Mouse (Mus musculus) spleen, postnatal 14 days (tissue): ENCODE measurements around the gene Olfr868.

ENCODE experiments used
- DNase-seq, 2 experiments: peaks; one replicate each; pipeline ENCODE4 v3.0.0; 2021 to 2022; ENCODE audit warnings: low spot score in 2 of 2

Olfr868 gene

DNA sequence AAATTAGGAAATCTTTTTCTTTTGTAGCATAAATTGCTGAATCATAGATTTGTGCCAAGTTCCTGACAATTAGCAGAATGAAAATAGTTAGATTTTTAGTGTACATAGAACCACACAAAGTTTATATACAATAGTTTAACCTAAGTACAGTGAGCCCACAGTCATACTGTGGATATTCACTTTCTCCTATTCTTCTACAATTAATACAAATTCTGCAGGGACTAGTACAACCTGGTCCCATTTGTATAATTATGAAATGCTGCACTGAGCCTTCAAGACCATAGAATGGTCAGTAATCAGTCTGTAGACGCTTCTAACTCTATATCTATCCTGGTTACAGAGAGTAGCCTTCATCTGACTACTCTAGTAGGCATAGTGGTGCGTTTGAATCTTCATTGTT is at the start of gene Olfr868:
Gene Olfr868 (plus strand): TSS at position 301 of the 400 bp plus-strand sequence.
- no peak for DNase-seq

DNA sequence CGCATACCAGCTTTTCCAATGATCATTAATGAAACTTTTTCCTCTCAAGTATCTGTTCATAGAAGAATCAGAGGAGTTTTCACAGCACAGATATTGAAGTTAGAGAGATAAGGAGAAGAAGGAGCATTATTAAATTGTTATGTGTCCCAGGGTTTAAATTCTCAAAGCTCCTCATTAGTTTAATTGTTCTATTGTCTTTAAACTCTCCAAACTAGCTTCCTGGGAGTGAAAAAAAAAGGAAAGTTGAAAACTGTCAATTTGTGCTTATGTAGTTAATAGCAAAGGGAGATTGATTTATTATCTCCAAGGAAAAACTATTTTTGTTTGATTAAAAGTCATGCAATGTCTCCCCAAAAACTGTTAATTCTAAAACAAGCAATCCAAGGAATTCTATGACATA is 41.0 kb upstream of the Olfr868 start, which contains the start of gene Olfr867:
Gene Olfr867 (minus strand): TSS at position 101 of the 400 bp plus-strand sequence.
- DNase-seq = no peak

- no peak for DNase-seq
Measured at GRCm38 (mm10) chr9:20070236-20070635, 28.2 kb upstream of the Olfr868 start.

- DNase-seq = no peak
Measured at GRCm38 (mm10) chr9:20071291-20071690, 27.1 kb upstream of the Olfr868 start.

- DNase-seq = no peak
Measured at GRCm38 (mm10) chr9:20073523-20074177, 24.8 kb upstream of the Olfr868 start.

DNA sequence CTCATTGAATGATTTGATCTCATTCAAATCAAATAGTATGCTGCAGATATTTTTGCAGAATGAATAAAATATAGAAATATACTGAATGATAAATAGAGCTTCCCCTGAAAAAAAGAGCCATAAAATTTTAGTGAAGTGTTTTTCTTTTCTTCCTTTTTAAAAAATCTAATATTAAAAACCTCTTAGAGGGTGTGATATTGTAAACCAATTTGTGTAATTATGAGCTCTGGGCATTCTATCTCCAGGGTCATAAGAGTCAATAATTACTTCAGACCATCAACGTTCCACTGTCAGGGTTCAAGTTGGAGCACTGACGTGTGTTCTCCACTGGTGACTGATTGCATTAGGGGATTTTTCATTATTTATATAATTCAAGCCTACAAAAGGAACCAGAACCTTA is 30.3 kb downstream of the Olfr868 start, which contains the start of gene Olfr869:
Gene Olfr869 (plus strand): TSS at position 301 of the 400 bp plus-strand sequence.
- no peak for DNase-seq

DNA sequence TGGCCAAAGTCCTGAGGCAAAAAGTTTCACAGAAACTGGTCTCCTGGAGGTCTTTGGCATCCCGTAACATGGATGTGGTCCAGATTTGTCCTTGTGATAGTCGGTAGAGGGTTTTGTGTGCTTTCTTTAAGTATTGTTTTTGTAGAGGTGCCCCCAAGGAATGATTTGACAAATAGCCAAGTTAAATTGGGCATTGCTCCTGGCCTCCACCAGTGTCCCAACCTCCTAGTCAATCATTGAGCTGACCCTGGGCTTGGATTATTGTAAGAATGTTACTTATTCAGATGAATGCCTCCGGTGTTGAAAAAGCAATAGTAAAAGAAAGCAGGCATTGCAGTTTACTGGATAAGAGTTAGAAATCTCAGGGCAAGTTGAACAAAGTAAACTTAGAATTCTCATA is 51.3 kb downstream of the Olfr868 start:
- no peak for DNase-seq
